In the genomic region with DNA sequence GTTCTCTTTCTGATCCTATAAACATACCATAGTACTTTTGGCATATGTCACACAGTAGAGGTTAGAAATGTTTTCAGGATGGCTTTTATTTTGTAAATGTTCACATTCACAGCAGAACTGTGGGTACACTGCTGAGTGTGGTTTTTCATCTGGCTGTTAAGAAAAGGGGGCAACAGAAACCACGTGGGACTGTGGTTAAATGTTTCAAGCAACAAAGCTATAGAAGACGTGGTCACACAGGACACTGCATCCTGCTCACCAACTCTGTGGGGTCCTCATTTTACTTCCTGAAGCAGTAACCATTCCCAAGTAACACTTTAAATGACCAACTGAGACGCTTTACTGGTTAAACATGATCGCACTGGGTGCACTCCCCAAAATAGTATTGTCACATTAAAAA, we compare ENCODE assay signal across 25 mouse cellular contexts. TPM values are rescaled to one million over a fixed set of nuclear protein-coding genes. Genes with fewer than 3 reads are reported as not detected.
A peak's percentile ranks its signal among the peaks of the same experiment; 100 is the strongest.
DNase-seq lines count a peak whose midpoint lies in the region; ATAC-seq lines count a peak whose summit lies in the region.
"Had no signal": no experiment of that assay in that cellular context is flagged by ENCODE, and none has a peak within 500 bp of the region (broad histone marks: within the 10 kb centered on the region; RNA-seq: fewer than 3 reads in every experiment).

No protein-coding gene starts in this region.

- H3K9ac ChIP-seq in kidney, embryonic 16.5 days (replicated peaks; ENCODE audit: low read length): no peak overlapping the region
- H3K9ac ChIP-seq: embryonic facial prominence, embryonic 13.5 days; forebrain, embryonic 15.5 days; hindbrain, embryonic 14.5 days; limb, embryonic 12.5 days; liver, embryonic 15.5 days; lung, embryonic 14.5 days; midbrain, embryonic 12.5 days; neural tube, embryonic 12.5 days had no signal

- 0 out of 2 replicates have a peak, but pooled peaks cover 4% of the 10 kb centered on the region for H3K9me3 ChIP-seq in kidney, embryonic 16.5 days (ENCODE audit: low read length)
- H3K9me3 ChIP-seq: embryonic facial prominence, embryonic 13.5 days; forebrain, embryonic 10.5 days; forebrain, embryonic 15.5 days; limb, embryonic 12.5 days; liver, embryonic 15.5 days; midbrain, embryonic 12.5 days; neural tube, embryonic 12.5 days had no signal

- H3K4me1 ChIP-seq in kidney, embryonic 16.5 days (ENCODE audit: insufficient read depth, low read length): no peaks in the 10 kb centered on the region
- H3K4me1 ChIP-seq: embryonic facial prominence, embryonic 13.5 days; forebrain, embryonic 15.5 days; limb, embryonic 12.5 days; neural tube, embryonic 12.5 days had no signal

- H3K36me3 ChIP-seq in kidney, embryonic 16.5 days (ENCODE audit: insufficient read depth, low read length): no peaks in the 10 kb centered on the region
- H3K36me3 ChIP-seq: embryonic facial prominence, embryonic 13.5 days; forebrain, embryonic 10.5 days; forebrain, embryonic 15.5 days; limb, embryonic 12.5 days; midbrain, embryonic 12.5 days; neural tube, embryonic 12.5 days had no signal

- DNase-seq in kidney, postnatal 25 days: no peak
- DNase-seq in T-cell, adult 2 months (ENCODE audit: low spot score): peak; percentile 52
- peak; percentile 38 for DNase-seq in thymus, postnatal 25 days
- no peak for DNase-seq in testis, postnatal 14 days (ENCODE audit: low spot score)
- no peak for DNase-seq in gastrocnemius, postnatal 10 days
- DNase-seq: adrenal gland, postnatal 10 days; B cell, adult 2 months; cerebellum, adult 9-11 months; gastrocnemius, adult 2 months; kidney, adult 11 months; kidney, postnatal 10 days; lung, embryonic 14.5 days had no signal

- no peak overlapping the region for H3K4me3 ChIP-seq in kidney, embryonic 16.5 days (ENCODE audit: low read length)
- H3K4me3 ChIP-seq: embryonic facial prominence, embryonic 13.5 days; forebrain, embryonic 10.5 days; forebrain, embryonic 15.5 days; gastrocnemius, adult 2 months; limb, embryonic 12.5 days; liver, embryonic 15.5 days; megakaryocyte, embryonic 14.5 days; midbrain, embryonic 12.5 days; myocyte; neural tube, embryonic 12.5 days had no signal

- no peaks in the 10 kb centered on the region for H3K27me3 ChIP-seq in kidney, embryonic 16.5 days (ENCODE audit: insufficient read depth, low read length)
- H3K27me3 ChIP-seq: CH12.LX; embryonic facial prominence, embryonic 13.5 days; forebrain, embryonic 15.5 days; limb, embryonic 12.5 days; liver, embryonic 15.5 days; megakaryocyte, embryonic 14.5 days; midbrain, embryonic 12.5 days; neural tube, embryonic 12.5 days had no signal

- WGBS in kidney, embryonic 16.5 days: 74% methylated on average over 4 of the region's 4 CpGs

- H3K27ac ChIP-seq in kidney, embryonic 16.5 days (ENCODE audit: low read length): peak overlapping the region; percentile 76; the same call in 1 of the 2 replicates
- H3K27ac ChIP-seq: forebrain, embryonic 10.5 days; forebrain, embryonic 15.5 days; hindbrain, embryonic 14.5 days; limb, embryonic 12.5 days; liver, embryonic 15.5 days; midbrain, embryonic 12.5 days; neural tube, embryonic 12.5 days had no signal

- no peak for ATAC-seq in kidney, embryonic 16.5 days (ENCODE audit: low FRiP score, low TSS enrichment)
- peak; percentile 33; the same call in 1 of the 2 replicates for ATAC-seq in megakaryocyte, adult 5-6 weeks (ENCODE audit: poor library complexity, severe bottlenecking)

- H3K4me2 ChIP-seq in kidney, embryonic 16.5 days (replicated peaks; ENCODE audit: low read depth, low read length): no peak overlapping the region
- H3K4me2 ChIP-seq: embryonic facial prominence, embryonic 13.5 days; forebrain, embryonic 15.5 days; hindbrain, embryonic 14.5 days; limb, embryonic 12.5 days; liver, embryonic 15.5 days; lung, embryonic 14.5 days; midbrain, embryonic 12.5 days; neural tube, embryonic 12.5 days had no signal

RNA-seq across cellular contexts. Expression of a gene that starts 25.2 kb away (rescaled TPM):
- polyA plus RNA-seq in kidney, embryonic 16.5 days (2015; fragmentation: Nextera tagmentation; extraction: Ambion mirVana): 49.3 and 50.9 TPM in 2 replicates
- total RNA-seq in megakaryocyte, adult 5-6 weeks (2015): 36.1 and 50.7 TPM in 2 replicates
- 41.5 and 43.3 TPM in 2 replicates for total RNA-seq in megakaryocyte, adult 5-6 weeks (2017)
- 10 to 100 TPM; 15.5 to 18.7 TPM for total RNA-seq in gastrocnemius, postnatal 10 days (2021)

RNA-seq across cellular contexts. Expression of a gene that starts 33.6 kb away (rescaled TPM):
- polyA plus RNA-seq in kidney, embryonic 16.5 days (2015; fragmentation: Nextera tagmentation; extraction: Ambion mirVana): 3.7 and 5.0 TPM in 2 replicates
- 53.1 and 59.7 TPM in 2 replicates for total RNA-seq in megakaryocyte, adult 5-6 weeks (2015)
- total RNA-seq in megakaryocyte, adult 5-6 weeks (2017): 31.8 and 35.9 TPM in 2 replicates
- 1 to 10 TPM; 4.0 to 5.8 TPM for total RNA-seq in gastrocnemius, postnatal 10 days (2021)

Comparison
In these comparisons a context has a peak if more than half of its experiments do, and no peak if none do; other contexts are left out.
1. DNase-seq: peak in T-cell, adult 2 months (single experiment) and thymus, postnatal 25 days (single experiment); none in kidney, postnatal 25 days (0 of 2), testis, postnatal 14 days (single experiment) and gastrocnemius, postnatal 10 days (single experiment).
2. RNA of a gene that starts 33.6 kb away (total RNA-seq): 31.8 to 59.7 TPM in megakaryocyte, adult 5-6 weeks; 4.0 to 5.8 TPM in gastrocnemius, postnatal 10 days; every median in the first group is over 4 times any median in the second.